Mouse (Mus musculus): ENCODE measurements around the gene Cwc27. TPM values are rescaled to one million over a fixed set of nuclear protein-coding genes. Genes with fewer than 3 reads are reported as not detected.

Cwc27 gene
- polyA plus RNA-seq, 1 experiment from 2014 or later: 24.0 TPM

DNA sequence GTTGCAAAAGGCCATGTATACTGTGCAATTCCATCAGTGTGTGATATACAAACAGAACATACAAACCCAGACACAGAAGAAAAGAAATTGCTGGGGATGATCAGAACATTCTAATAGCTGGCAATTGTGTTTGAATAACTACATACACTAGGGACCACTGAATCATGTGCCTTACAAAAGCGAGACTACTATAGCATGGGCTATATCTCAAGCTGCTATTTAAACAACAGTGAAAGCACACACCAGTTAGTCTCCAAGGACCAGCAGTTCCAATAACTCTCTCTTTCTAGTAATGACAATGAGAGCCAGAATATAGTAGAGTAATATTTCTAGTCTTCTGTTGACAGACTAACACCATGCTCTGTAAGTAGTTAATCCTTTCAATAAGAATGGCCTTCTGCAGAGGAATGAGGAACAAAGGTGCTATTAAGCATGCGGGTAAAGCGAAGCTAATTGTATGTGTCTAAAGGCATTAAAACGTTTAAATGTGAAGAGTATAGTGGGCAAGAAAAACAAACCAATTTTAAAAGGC lies 222.1 kb downstream of the Cwc27 start:
- Histone ChIP-seq H3K36me3 (ENCODE audit: control insufficient read depth, insufficient read depth, low read length) (no peaks in the 10 kb centered on the region), H3K27ac (ENCODE audit: low read length) (no peak overlapping the region), H3K4me1 (ENCODE audit: control insufficient read depth, insufficient read depth, low read length) (peaks cover 6% of the 10 kb centered on the region), H3K9ac (ENCODE audit: low read length) (no peak overlapping the region), H3K4me2 (ENCODE audit: low read depth, low read length) (no peak overlapping the region), H3K4me3 (replicated peaks; ENCODE audit: low read length) (no peak overlapping the region), H3K27me3 (ENCODE audit: control insufficient read depth, insufficient read depth, low read length) (no peaks in the 10 kb centered on the region), H3K9me3 (replicated peaks; ENCODE audit: control insufficient read depth, low read length) (no peaks in the 10 kb centered on the region)
- ATAC-seq (ENCODE audit: insufficient read depth, low FRiP score): no peak
- WGBS: 72% methylated on average over 4 of the region's 4 CpGs

DNA sequence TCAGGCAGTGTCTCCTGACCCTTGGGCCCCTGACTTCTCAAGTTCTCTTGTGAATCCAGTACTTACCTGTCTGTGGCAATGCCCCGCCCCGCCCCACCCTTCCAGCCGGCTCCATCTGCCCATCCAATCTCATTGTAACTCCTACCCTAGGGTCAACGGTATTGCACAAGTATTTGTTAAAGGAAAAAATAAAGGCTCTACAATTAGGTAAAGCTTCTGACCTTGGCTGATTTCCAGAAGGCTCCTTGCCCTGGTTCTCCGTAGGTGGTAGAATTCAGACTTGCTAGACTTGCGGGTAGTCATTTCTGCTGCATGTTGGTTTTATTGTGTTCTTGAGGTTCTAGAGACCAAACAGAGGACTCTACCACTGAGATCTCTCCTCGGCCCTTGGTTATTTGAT lies 226.0 kb downstream of the Cwc27 start:
- ATAC-seq (ENCODE audit: insufficient read depth, low FRiP score): no peak
- peaks cover 7% of the 10 kb centered on the region for H3K4me1 ChIP-seq (ENCODE audit: control insufficient read depth, insufficient read depth, low read length)
- H3K9me3 ChIP-seq (replicated peaks; ENCODE audit: control insufficient read depth, low read length): no peaks in the 10 kb centered on the region
- no peaks in the 10 kb centered on the region for H3K27me3 ChIP-seq (ENCODE audit: control insufficient read depth, insufficient read depth, low read length)
- H3K27ac ChIP-seq (ENCODE audit: low read length): no peak overlapping the region
- H3K4me2 ChIP-seq (ENCODE audit: low read depth, low read length): no peak overlapping the region
- WGBS: 84% methylated on average over 7 of the region's 7 CpGs
- H3K4me3 ChIP-seq (replicated peaks; ENCODE audit: low read length): no peak overlapping the region
- no peaks in the 10 kb centered on the region for H3K36me3 ChIP-seq (ENCODE audit: control insufficient read depth, insufficient read depth, low read length)
- no peak overlapping the region for H3K9ac ChIP-seq (ENCODE audit: low read length)

DNA sequence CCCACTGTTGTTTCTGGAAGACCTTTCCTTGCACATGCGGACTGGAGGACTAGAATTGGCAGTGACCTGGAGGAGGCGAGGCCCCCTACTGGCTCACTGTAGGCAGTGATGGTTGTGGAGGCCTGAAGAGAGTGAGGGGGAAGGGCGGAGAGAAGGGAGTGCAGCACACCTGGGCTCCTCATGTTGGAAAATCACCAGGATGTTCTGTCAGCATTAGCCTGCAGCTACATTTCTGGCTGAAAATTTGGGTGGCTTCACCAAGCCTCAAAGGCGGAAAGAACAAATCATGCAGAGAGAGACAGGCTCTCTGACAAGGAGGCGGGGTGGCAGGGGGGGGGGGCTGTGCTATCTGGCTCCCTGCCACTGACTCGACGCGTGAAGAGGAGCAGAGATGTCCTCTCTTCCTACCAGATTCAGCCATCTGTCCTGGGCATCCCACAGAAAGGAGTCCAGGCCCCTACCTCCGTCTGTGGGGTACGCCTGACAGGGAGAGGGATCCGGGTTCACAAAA lies 226.8 kb downstream of the Cwc27 start:
- no peaks in the 10 kb centered on the region for H3K9me3 ChIP-seq (replicated peaks; ENCODE audit: control insufficient read depth, low read length)
- WGBS: 39% methylated on average over 11 of the region's 11 CpGs
- 0 out of 2 replicates have a peak, but pooled peaks have one; percentile 35 for ATAC-seq (ENCODE audit: insufficient read depth, low FRiP score)
- no peak overlapping the region for H3K9ac ChIP-seq (ENCODE audit: low read length)
- H3K4me1 ChIP-seq (ENCODE audit: control insufficient read depth, insufficient read depth, low read length): peaks cover 7% of the 10 kb centered on the region
- no peaks in the 10 kb centered on the region for H3K27me3 ChIP-seq (ENCODE audit: control insufficient read depth, insufficient read depth, low read length)
- H3K27ac ChIP-seq (ENCODE audit: low read length): no peak overlapping the region
- no peaks in the 10 kb centered on the region for H3K36me3 ChIP-seq (ENCODE audit: control insufficient read depth, insufficient read depth, low read length)
- no peak overlapping the region for H3K4me2 ChIP-seq (ENCODE audit: low read depth, low read length)
- no peak overlapping the region for H3K4me3 ChIP-seq (replicated peaks; ENCODE audit: low read length)

DNA sequence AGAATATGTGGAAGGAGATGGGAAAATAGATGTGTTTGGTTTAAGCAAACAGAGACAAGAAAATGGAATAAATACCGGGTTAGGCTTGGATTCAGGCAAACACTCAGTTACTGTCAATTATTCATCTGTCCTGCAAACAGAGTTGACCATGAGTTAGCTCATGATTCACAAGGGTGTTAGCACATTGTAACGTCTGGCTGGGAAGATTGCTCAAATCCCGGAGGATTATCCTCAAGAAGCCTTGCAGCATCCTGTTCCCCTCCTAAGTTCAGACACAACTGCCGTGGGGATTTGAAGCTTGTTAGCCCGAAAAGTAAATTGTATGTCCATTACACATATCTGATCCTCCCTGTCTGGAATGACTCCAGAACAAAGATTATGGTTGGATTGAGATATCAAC lies 228.6 kb downstream of the Cwc27 start:
- no peaks in the 10 kb centered on the region for H3K27me3 ChIP-seq (ENCODE audit: control insufficient read depth, insufficient read depth, low read length)
- peaks cover 7% of the 10 kb centered on the region for H3K4me1 ChIP-seq (ENCODE audit: control insufficient read depth, insufficient read depth, low read length)
- no peak overlapping the region for H3K4me3 ChIP-seq (replicated peaks; ENCODE audit: low read length)
- H3K4me2 ChIP-seq (ENCODE audit: low read depth, low read length): no peak overlapping the region
- WGBS: 39% methylated on average over 5 of the region's 5 CpGs
- no peak for ATAC-seq (ENCODE audit: insufficient read depth, low FRiP score)
- no peak overlapping the region for H3K9ac ChIP-seq (ENCODE audit: low read length)
- H3K9me3 ChIP-seq (replicated peaks; ENCODE audit: control insufficient read depth, low read length): no peaks in the 10 kb centered on the region
- no peaks in the 10 kb centered on the region for H3K36me3 ChIP-seq (ENCODE audit: control insufficient read depth, insufficient read depth, low read length)
- H3K27ac ChIP-seq (ENCODE audit: low read length): no peak overlapping the region

Other genes with a start within 250 kb of the Cwc27 start
- 19.7 and 19.8 TPM in 2 replicates for gene Srek1ip1, start 24.7 kb downstream of the Cwc27 start, polyA plus RNA-seq (2015; fragmentation: Nextera tagmentation; extraction: Ambion mirVana)
- 0.17 and 0.43 TPM in 2 replicates for gene Shisal2b, start 46.8 kb upstream of the Cwc27 start, polyA plus RNA-seq (2015; fragmentation: Nextera tagmentation; extraction: Ambion mirVana)
- 1.9 TPM in 2 replicates for gene Rgs7bp, start 237.8 kb upstream of the Cwc27 start, polyA plus RNA-seq (2015; fragmentation: Nextera tagmentation; extraction: Ambion mirVana)

Measured in stomach, embryonic 16.5 days (tissue).